Mouse (Mus musculus) lung, postnatal 0 days (tissue): ENCODE data around the gene Slc12a6.

Experiments used
- CTCF ChIP-seq: IDR thresholded peaks from 2 replicates; pipeline ENCODE4 v1.5.1; 2016; ENCODE audit warnings: antibody characterized with exemption, mild to moderate bottlenecking
- EP300 ChIP-seq: IDR thresholded peaks from 2 replicates; pipeline ENCODE4 v1.6.1; 2016; ENCODE audit warnings: antibody characterized with exemption, mild to moderate bottlenecking, control low read depth

- TF ChIP-seq CTCF: no peak
- no peak for TF ChIP-seq EP300
Measured at GRCm38 (mm10) chr2:112217614-112218013, 48.0 kb upstream of the Slc12a6 start.
